Mouse (Mus musculus) limb, embryonic 13.5 days (tissue): ENCODE measurements around the gene Col4a3bp. TPM values are rescaled to one million over a fixed set of nuclear protein-coding genes. Genes with fewer than 3 reads are reported as not detected.

Source experiments
- ATAC-seq: fragments of 200-750 bp; cut with Nextera tagmentation; 2 replicates; pipeline ENCODE4 v1.8.0; 2017; ENCODE audit warnings: low read depth, moderate number of reproducible peaks, moderate TSS enrichment; ENCODE audit not compliant: low FRiP score
- H3K27ac ChIP-seq: fragments of 300-500 bp; sonication (generic); 2 replicates; pipeline ENCODE4 v1.5.1; 2015; ENCODE audit warnings: inconsistent platforms, mild to moderate bottlenecking, moderate library complexity
- H3K27me3 ChIP-seq: fragments of 300-500 bp; sonication (generic); 2 replicates; pipeline ENCODE4 v1.6.1; 2015; ENCODE audit warnings: mild to moderate bottlenecking, inconsistent platforms
- H3K36me3 ChIP-seq: fragments of 300-500 bp; sonication (generic); 2 replicates; pipeline ENCODE4 v1.6.1; 2015; ENCODE audit warnings: inconsistent platforms, mild to moderate bottlenecking, moderate library complexity
- H3K4me1 ChIP-seq: fragments of 300-500 bp; sonication (generic); 2 replicates; pipeline ENCODE4 v1.6.1; 2015; ENCODE audit warnings: inconsistent platforms
- H3K4me2 ChIP-seq: fragments of 300-500 bp; sonication (generic); replicated peaks from 2 replicates; pipeline ENCODE4 v1.6.1; 2015; ENCODE audit warnings: inconsistent platforms, mild to moderate bottlenecking, moderate library complexity
- H3K4me3 ChIP-seq: fragments of 300-500 bp; sonication (generic); 2 replicates; pipeline ENCODE4 v1.5.1; 2015; ENCODE audit warnings: moderate library complexity, mild to moderate bottlenecking, inconsistent platforms
- H3K9ac ChIP-seq: fragments of 300-500 bp; sonication (generic); 2 replicates; pipeline ENCODE4 v1.6.1; 2015; ENCODE audit warnings: mild to moderate bottlenecking, inconsistent platforms
- H3K9me3 ChIP-seq: fragments of 300-500 bp; sonication (generic); 2 replicates; pipeline ENCODE4 v1.6.1; 2016; ENCODE audit warnings: inconsistent platforms
- WGBS: fragments of 180-500 bp; shearing (Covaris S2); methylation state at CpG from one replicate; pipeline ENCODE4 v1.1.7; 2015; 5-methylcytosine and 5-hydroxymethylcytosine counted together
- polyA plus RNA-seq: library from polyadenylated mRNA; unstranded; fragments of >200 nt; fragmentation: Nextera tagmentation; extraction: Ambion mirVana; gene quantifications from 2 replicates; pipeline ENCODE4 v1.2.1, GENCODE M21; 2015

Gene Col4a3bp
- polyA plus RNA-seq, 1 experiment from 2014 or later, result 9.9 TPM

DNA sequence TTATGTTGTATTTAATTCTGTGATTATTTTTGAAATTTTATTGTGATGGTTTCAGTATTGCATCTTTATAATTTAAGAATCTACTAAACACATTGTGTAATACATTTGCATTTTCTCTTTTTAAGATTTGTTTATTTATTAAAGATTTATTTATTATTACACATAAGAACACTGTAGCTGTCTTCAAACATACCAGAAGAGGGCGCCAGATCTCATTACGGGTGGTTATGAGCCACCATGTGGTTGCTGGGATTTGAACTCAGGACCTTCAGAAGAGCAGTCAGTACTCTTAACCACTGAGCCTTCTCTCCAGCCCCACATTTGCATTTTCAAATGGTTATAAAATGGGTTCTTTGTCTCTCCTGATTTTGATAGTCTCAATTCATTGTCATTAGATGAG, 2.1 kb downstream of the Col4a3bp start:
- H3K27ac ChIP-seq, result no peak overlapping the region
- no peaks in the 10 kb centered on the region for H3K9me3 ChIP-seq
- no peak overlapping the region for H3K4me2 ChIP-seq
- H3K36me3 ChIP-seq, result no peaks in the 10 kb centered on the region
- no peak overlapping the region for H3K9ac ChIP-seq
- H3K27me3 ChIP-seq, result no peaks in the 10 kb centered on the region
- 75% methylated on average over 2 of the region's 2 CpGs for WGBS
- peaks cover 11% of the 10 kb centered on the region; the same call in 1 of the 2 replicates for H3K4me1 ChIP-seq
- no peak overlapping the region for H3K4me3 ChIP-seq
- no peak for ATAC-seq

GRCm38 (mm10) chr13:96547250-96547649, 4.8 kb downstream of the Col4a3bp start:
- no peaks in the 10 kb centered on the region for H3K36me3 ChIP-seq
- H3K4me2 ChIP-seq, result no peak overlapping the region
- no peaks in the 10 kb centered on the region for H3K9me3 ChIP-seq
- peaks cover 9% of the 10 kb centered on the region; the same call in 1 of the 2 replicates for H3K4me1 ChIP-seq
- no peak overlapping the region for H3K4me3 ChIP-seq
- H3K27ac ChIP-seq, result no peak overlapping the region
- H3K9ac ChIP-seq, result no peak overlapping the region
- no peak for ATAC-seq
- 84% methylated on average over 1 of the region's 1 CpGs for WGBS
- H3K27me3 ChIP-seq, result no peaks in the 10 kb centered on the region

DNA sequence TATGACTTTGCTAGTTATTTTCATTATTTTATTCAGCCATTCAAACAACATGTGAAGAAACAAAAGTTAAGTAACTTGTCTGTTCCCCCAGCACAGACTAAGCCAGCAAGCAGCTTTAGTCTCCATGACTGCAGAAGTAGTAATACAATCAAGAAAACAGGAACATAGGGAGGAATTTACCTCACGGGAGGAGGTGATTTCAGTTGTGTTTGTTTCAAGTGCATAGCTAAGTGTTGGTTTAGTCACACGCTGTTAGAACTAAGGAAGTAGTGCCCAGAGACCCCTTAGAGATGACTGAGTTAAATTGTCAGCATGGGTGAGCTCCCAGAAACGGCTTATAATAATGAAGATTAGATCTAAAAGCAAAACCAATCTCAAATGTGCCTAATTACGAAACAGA, 5.5 kb downstream of the Col4a3bp start:
- H3K36me3 ChIP-seq, result no peaks in the 10 kb centered on the region
- no peak overlapping the region for H3K27ac ChIP-seq
- no peaks in the 10 kb centered on the region for H3K9me3 ChIP-seq
- H3K4me2 ChIP-seq, result no peak overlapping the region
- no peak overlapping the region for H3K4me3 ChIP-seq
- ATAC-seq, result no peak
- peaks cover 9% of the 10 kb centered on the region; the same call in 1 of the 2 replicates for H3K4me1 ChIP-seq
- 70% methylated on average over 4 of the region's 4 CpGs for WGBS
- no peak overlapping the region for H3K9ac ChIP-seq
- no peaks in the 10 kb centered on the region for H3K27me3 ChIP-seq

DNA sequence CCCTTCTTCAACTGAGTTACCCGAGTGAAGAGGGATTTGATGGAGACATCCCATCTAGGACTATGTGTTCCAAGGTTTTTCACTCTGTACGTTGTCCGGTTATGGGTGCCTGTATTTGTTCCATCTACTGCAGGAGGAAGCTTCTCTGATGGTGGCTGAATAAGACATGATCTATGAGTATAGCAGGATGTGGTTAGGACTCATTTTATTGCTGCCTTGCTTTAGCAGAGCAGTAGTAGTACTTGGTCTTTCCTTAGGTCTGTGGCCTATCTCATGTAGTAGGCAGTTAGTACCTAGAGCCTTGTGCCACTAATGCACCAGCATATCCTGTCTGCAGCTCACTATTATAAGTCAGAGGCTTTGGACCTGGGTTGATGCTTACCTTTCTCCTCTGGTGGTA, 12.7 kb downstream of the Col4a3bp start:
- H3K4me3 ChIP-seq, result no peak overlapping the region
- no peak for ATAC-seq
- WGBS, result 96% methylated on average over 3 of the region's 3 CpGs
- H3K9me3 ChIP-seq, result no peaks in the 10 kb centered on the region
- no peak overlapping the region for H3K27ac ChIP-seq
- H3K27me3 ChIP-seq, result no peaks in the 10 kb centered on the region
- H3K4me1 ChIP-seq, result peaks cover 10% of the 10 kb centered on the region
- H3K36me3 ChIP-seq, result no peaks in the 10 kb centered on the region
- H3K9ac ChIP-seq, result no peak overlapping the region
- no peak overlapping the region for H3K4me2 ChIP-seq

GRCm38 (mm10) chr13:96567977-96568376, 25.6 kb downstream of the Col4a3bp start:
- H3K9me3 ChIP-seq, result no peaks in the 10 kb centered on the region
- no peak overlapping the region for H3K27ac ChIP-seq
- no peaks in the 10 kb centered on the region for H3K27me3 ChIP-seq
- no peak overlapping the region for H3K4me3 ChIP-seq
- no peak overlapping the region for H3K9ac ChIP-seq
- no peak overlapping the region for H3K4me2 ChIP-seq
- ATAC-seq, result no peak
- no peaks in the 10 kb centered on the region for H3K4me1 ChIP-seq
- peaks cover 3% of the 10 kb centered on the region for H3K36me3 ChIP-seq
- 85% methylated on average over 6 of the region's 6 CpGs for WGBS

DNA sequence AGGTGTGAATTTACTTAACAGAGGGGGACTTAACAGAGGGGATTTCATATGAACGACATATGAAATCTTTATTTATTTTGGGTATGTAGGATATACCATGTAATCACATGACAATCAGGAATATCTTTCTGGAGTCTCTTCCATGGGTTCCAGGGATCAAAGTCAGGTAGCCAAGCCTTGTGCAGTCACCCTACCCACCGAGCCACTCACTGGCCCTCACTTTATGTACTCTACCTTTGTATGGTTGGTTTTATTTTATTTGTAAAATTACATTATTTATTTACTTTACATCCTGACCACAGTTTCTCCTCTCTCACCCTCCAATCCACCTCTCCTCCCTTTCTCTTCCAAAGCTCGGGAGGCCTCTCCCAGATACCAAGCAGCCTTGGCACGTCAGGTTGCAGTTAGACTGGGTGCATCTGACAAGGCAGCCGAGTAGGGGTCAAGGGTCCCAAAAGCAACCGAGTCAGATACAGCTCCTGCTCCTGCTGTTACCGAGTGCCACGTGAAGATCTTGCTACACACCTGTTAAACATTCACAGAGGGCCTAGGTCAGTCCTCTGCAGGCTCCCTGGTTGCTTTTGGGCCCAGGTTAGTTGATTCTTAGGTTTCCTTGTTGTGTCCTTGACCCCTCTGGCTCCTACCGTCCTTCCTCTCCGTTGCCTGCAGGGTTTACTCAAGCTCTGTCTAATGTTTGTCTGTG, 28.0 kb downstream of the Col4a3bp start:
- 72% methylated on average over 10 of the region's 10 CpGs for WGBS
- no peak overlapping the region for H3K9ac ChIP-seq
- no peaks in the 10 kb centered on the region for H3K27me3 ChIP-seq
- H3K9me3 ChIP-seq, result no peaks in the 10 kb centered on the region
- H3K27ac ChIP-seq, result no peak overlapping the region
- H3K4me1 ChIP-seq, result no peaks in the 10 kb centered on the region
- H3K4me3 ChIP-seq, result no peak overlapping the region
- ATAC-seq, result no peak
- H3K4me2 ChIP-seq, result no peak overlapping the region
- H3K36me3 ChIP-seq, result peaks cover 7% of the 10 kb centered on the region

DNA sequence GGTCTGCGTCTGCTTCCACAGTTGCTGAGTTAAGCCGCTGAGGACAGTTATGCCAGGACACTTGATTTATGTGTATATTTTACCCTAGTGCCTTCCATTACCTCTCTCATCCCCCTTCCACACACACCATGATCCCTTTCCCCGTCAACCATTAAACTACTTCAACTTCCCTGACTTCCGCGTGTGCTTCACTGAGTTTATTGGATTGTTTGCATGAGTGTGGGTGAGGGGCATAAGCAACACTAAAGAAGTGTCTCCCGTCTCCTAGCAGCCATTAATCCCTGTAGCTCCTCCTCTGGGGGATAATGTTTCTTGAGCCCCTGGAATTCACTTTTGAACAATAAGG, 28.6 kb downstream of the Col4a3bp start:
- H3K4me2 ChIP-seq, result no peak overlapping the region
- H3K4me3 ChIP-seq, result no peak overlapping the region
- no peaks in the 10 kb centered on the region for H3K9me3 ChIP-seq
- H3K4me1 ChIP-seq, result no peaks in the 10 kb centered on the region
- H3K36me3 ChIP-seq, result peaks cover 7% of the 10 kb centered on the region
- WGBS, result 58% methylated on average over 6 of the region's 6 CpGs
- no peak for ATAC-seq
- H3K27ac ChIP-seq, result no peak overlapping the region
- no peak overlapping the region for H3K9ac ChIP-seq
- H3K27me3 ChIP-seq, result no peaks in the 10 kb centered on the region

DNA sequence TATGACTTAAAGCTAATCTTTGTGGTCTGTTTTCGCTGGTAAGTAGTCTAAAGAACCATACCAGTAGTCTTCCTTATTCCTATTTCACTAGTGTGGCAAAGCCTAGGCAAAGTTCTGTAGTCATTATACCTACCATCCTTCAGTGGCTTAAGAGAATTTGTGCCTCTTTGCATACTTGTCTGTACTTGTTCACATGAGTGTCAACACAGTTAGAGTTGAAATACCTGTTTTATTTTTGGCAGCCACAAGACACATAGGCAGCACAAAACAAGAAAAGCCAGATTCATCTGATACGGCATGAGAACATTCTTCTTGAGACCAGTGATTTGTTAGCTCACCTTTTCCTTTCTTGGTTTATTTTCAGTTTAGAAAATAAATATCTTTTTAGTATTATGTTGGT, 31.8 kb downstream of the Col4a3bp start:
- Histone ChIP-seq H3K4me2 (no peak overlapping the region), H3K36me3 (peaks cover 7% of the 10 kb centered on the region), H3K4me3 (no peak overlapping the region), H3K27me3 (no peaks in the 10 kb centered on the region), H3K4me1 (no peaks in the 10 kb centered on the region), H3K27ac (no peak overlapping the region), H3K9me3 (no peaks in the 10 kb centered on the region), H3K9ac (no peak overlapping the region)
- no peak for ATAC-seq
- WGBS, result 83% methylated on average over 2 of the region's 2 CpGs

- Histone ChIP-seq H3K9ac (no peak overlapping the region), H3K27me3 (no peaks in the 10 kb centered on the region), H3K36me3 (no peaks in the 10 kb centered on the region), H3K4me3 (no peak overlapping the region), H3K4me2 (no peak overlapping the region), H3K27ac (no peak overlapping the region), H3K4me1 (0 out of 2 replicates have a peak, but pooled peaks cover 5% of the 10 kb centered on the region), H3K9me3 (no peaks in the 10 kb centered on the region)
- no peak for ATAC-seq
- 85% methylated on average over 2 of the region's 2 CpGs for WGBS
These were observed 36.7 kb downstream of the Col4a3bp start for GRCm38 (mm10) chr13:96579104-96579503.

DNA sequence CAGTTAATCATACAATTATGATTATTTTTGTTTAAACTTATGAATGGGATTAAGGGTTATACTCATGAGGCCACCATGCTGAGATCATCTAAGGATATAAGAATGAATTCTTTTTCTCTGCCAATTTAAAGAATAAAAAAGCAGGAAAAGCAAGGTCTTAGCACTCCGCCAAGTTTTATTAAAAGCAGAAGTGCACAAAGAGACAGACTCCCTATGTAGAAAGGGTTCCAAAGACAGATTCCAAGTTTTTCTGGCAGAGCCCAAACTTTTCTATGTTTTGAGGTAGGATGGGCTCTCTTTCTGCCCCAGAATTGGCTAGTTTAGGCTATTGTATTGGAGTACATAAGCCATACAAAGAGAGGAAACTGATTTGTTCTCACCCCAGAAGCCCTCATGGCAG, 37.6 kb downstream of the Col4a3bp start:
- H3K9me3 ChIP-seq, result no peaks in the 10 kb centered on the region
- H3K4me1 ChIP-seq, result 0 out of 2 replicates have a peak, but pooled peaks cover 5% of the 10 kb centered on the region
- no peaks in the 10 kb centered on the region for H3K27me3 ChIP-seq
- H3K36me3 ChIP-seq, result no peaks in the 10 kb centered on the region
- H3K4me2 ChIP-seq, result no peak overlapping the region
- H3K9ac ChIP-seq, result no peak overlapping the region
- 45% methylated on average over 1 of the region's 1 CpGs for WGBS
- H3K4me3 ChIP-seq, result no peak overlapping the region
- H3K27ac ChIP-seq, result no peak overlapping the region
- no peak for ATAC-seq

DNA sequence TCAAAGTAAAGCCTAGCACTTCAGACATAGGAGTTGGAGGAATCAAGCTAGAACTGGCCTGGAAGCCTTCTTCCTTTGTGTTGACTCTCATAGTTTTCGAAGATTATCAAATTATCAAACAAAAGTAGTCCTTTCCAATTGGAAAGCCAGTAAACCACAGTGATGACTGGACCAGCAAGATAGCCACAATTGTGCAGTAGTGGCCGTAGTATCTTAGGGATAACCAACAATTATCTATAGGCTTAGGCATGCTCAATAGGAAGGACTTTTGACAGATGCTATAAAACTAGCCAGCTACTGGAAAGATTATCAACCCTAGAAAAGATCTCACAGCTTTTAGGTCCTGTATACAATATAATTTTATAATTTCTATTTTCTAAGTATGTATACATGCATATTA, 41.8 kb downstream of the Col4a3bp start:
- Histone ChIP-seq H3K4me3 (no peak overlapping the region), H3K27me3 (no peaks in the 10 kb centered on the region), H3K9me3 (no peaks in the 10 kb centered on the region), H3K36me3 (no peaks in the 10 kb centered on the region), H3K9ac (no peak overlapping the region), H3K4me1 (peaks cover 5% of the 10 kb centered on the region; the same call in 1 of the 2 replicates), H3K27ac (no peak overlapping the region), H3K4me2 (no peak overlapping the region)
- WGBS, result 97% methylated on average over 2 of the region's 2 CpGs
- ATAC-seq, result no peak

DNA sequence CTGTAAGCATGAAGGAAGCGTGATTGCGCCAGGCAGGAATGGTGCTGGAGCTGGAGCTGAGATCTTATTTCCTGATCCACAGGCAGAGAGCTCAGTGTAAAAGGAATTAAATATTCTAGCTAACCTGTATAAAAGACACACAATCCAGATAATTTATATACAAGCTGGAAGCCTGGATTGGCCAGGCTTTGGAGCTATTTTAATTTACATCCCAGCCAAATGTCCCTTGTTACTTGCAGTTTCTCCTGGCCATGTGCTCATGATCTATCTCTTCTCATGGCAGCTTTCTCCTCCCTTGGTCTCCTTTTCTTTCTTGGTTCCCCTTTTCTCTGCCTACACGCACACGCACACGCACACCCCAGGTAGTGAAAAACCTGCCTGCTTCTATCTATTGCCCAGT, 44.1 kb downstream of the Col4a3bp start:
- no peaks in the 10 kb centered on the region for H3K9me3 ChIP-seq
- H3K4me1 ChIP-seq, result no peaks in the 10 kb centered on the region; the same call in 1 of the 2 replicates
- no peak overlapping the region for H3K27ac ChIP-seq
- H3K27me3 ChIP-seq, result no peaks in the 10 kb centered on the region
- WGBS, result 96% methylated on average over 5 of the region's 5 CpGs
- H3K4me3 ChIP-seq, result no peak overlapping the region
- H3K9ac ChIP-seq, result no peak overlapping the region
- H3K4me2 ChIP-seq, result no peak overlapping the region
- ATAC-seq, result no peak
- H3K36me3 ChIP-seq, result no peaks in the 10 kb centered on the region

DNA sequence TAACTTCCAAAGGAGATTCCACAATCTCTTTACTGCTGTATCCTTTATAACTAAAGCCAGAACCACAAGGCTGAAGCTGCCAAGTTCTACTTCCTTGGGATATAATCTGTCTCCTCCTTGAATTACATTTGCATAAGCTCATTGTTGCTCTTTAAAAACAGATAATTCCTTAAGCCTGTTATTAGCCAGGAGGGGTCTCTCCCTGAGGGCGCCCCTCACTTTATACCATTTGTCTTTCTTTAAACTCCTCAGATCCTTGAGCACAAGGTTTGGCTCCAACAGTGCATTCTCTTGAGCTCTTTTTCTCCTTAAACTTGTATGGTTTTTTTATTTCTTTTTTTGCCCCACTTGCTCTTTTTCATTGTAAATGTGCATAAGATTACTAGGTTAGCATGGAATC, 46.2 kb downstream of the Col4a3bp start:
- ATAC-seq, result no peak
- no peak overlapping the region for H3K4me2 ChIP-seq
- H3K9ac ChIP-seq, result no peak overlapping the region
- no peaks in the 10 kb centered on the region for H3K27me3 ChIP-seq
- no peaks in the 10 kb centered on the region for H3K9me3 ChIP-seq
- H3K4me1 ChIP-seq, result no peaks in the 10 kb centered on the region; the same call in 1 of the 2 replicates
- WGBS, result 92% methylated on average over 1 of the region's 1 CpGs
- no peak overlapping the region for H3K4me3 ChIP-seq
- H3K27ac ChIP-seq, result no peak overlapping the region
- no peaks in the 10 kb centered on the region for H3K36me3 ChIP-seq
